Mouse (Mus musculus) CH12.LX (cell line): ENCODE results near the gene Csrnp1. TPM values are rescaled to one million over a fixed set of nuclear protein-coding genes. Genes with fewer than 3 reads are reported as not detected.

ENCODE experiments used
- DNase-seq: peaks from one replicate; pipeline ENCODE4 v3.0.0-alpha.2; 2013; ENCODE audit errors: extremely low read depth
- H3K27ac ChIP-seq: 2 replicates; pipeline ENCODE4 v1.5.1; 2012; ENCODE audit warnings: low read depth, mild to moderate bottlenecking, control low read depth, moderate library complexity; ENCODE audit not compliant: insufficient read depth
- H3K27me3 ChIP-seq: replicated peaks from 2 replicates; pipeline ENCODE3; 2012; ENCODE audit warnings: inconsistent platforms
- H3K36me3 ChIP-seq, 2 experiments: replicated peaks in 1 of 2; 2 replicates each; pipeline versions ENCODE3 to v1.6.1; 2012; ENCODE audit warnings: inconsistent platforms in 1 of 2, low read length in 1 of 2, mild to moderate bottlenecking in 1 of 2, mixed read lengths in 1 of 2, moderate library complexity in 1 of 2; ENCODE audit not compliant: control insufficient read depth in 1 of 2, insufficient read depth in 1 of 2
- H3K4me1 ChIP-seq, 2 experiments: 2 replicates each; pipeline ENCODE4 v1.6.1; 2012; ENCODE audit warnings: inconsistent platforms in 1 of 2, moderate library complexity in 1 of 2; ENCODE audit not compliant: insufficient read depth in 2 of 2, control insufficient read depth in 1 of 2
- H3K4me2 ChIP-seq: 2 replicates; pipeline ENCODE4 v1.6.1; 2012; ENCODE audit warnings: low read depth, mild to moderate bottlenecking, control low read depth; ENCODE audit not compliant: poor library complexity, insufficient read depth, severe bottlenecking
- H3K4me3 ChIP-seq, 3 experiments: fragments of 150-350 bp in 1 of 3; sonication (generic) in 1 of 3; replicated peaks in 1 of 3; 2 replicates each; pipeline versions ENCODE3 to v1.5.1; 2011 to 2012; ENCODE audit warnings: low read depth in 2 of 3, low read length in 2 of 3, mild to moderate bottlenecking in 2 of 3, moderate library complexity in 2 of 3, control low read depth in 1 of 3, improper control_type of control experiment in 1 of 3, inconsistent platforms in 1 of 3, mixed read lengths in 1 of 3; ENCODE audit not compliant: poor library complexity in 1 of 3
- H3K79me2 ChIP-seq: replicated peaks from 2 replicates; pipeline ENCODE4 v1.6.1; 2012; ENCODE audit warnings: mild to moderate bottlenecking, moderate library complexity; ENCODE audit not compliant: control insufficient read depth, poor library complexity, insufficient read depth, severe bottlenecking; ENCODE audit errors: extremely low read depth
- H3K9ac ChIP-seq: 2 replicates; pipeline ENCODE4 v1.6.1; 2012; ENCODE audit warnings: low read depth, mild to moderate bottlenecking, control low read depth, moderate library complexity; ENCODE audit not compliant: insufficient read depth
- H3K9me3 ChIP-seq: replicated peaks from 2 replicates; pipeline ENCODE3; 2012; ENCODE audit warnings: low read length, inconsistent platforms, mixed read lengths
- CHD1 ChIP-seq: IDR thresholded peaks from 2 replicates; pipeline ENCODE4 v1.6.1; 2012; ENCODE audit warnings: low read depth, low read length, improper control_type of control experiment, inconsistent platforms
- CTCF ChIP-seq, 2 experiments: IDR thresholded peaks in 1 of 2; conservative IDR thresholded peaks in 1 of 2; 2 replicates each; pipeline ENCODE4 v1.5.1; 2011 to 2012; ENCODE audit warnings: low read depth in 2 of 2, low read length in 2 of 2, improper control_type of control experiment in 1 of 2, inconsistent platforms in 1 of 2, mild to moderate bottlenecking in 1 of 2, moderate library complexity in 1 of 2
- E2F4 ChIP-seq: IDR thresholded peaks from 2 replicates; pipeline ENCODE4 v1.6.1; 2011; ENCODE audit warnings: low read depth, low read length, improper control_type of control experiment; ENCODE audit not compliant: insufficient replicate concordance
- ETS1 ChIP-seq: conservative IDR thresholded peaks from 2 replicates; pipeline ENCODE4 v1.6.1; 2012; ENCODE audit warnings: low read depth, mild to moderate bottlenecking, inconsistent platforms, low read length, improper control_type of control experiment, moderate library complexity
- GABPA ChIP-seq: IDR thresholded peaks from 2 replicates; pipeline ENCODE4 v1.6.1; 2012; ENCODE audit warnings: low read depth, low read length, improper control_type of control experiment, inconsistent platforms; ENCODE audit not compliant: insufficient replicate concordance
- JUND ChIP-seq: conservative IDR thresholded peaks from 2 replicates; pipeline ENCODE4 v1.6.1; 2011; ENCODE audit warnings: low read depth, low read length, improper control_type of control experiment
- MAFK ChIP-seq: IDR thresholded peaks from 2 replicates; pipeline ENCODE4 v1.6.1; 2011; ENCODE audit warnings: low read length, improper control_type of control experiment; ENCODE audit not compliant: insufficient replicate concordance
- MAX ChIP-seq: IDR thresholded peaks from 2 replicates; pipeline ENCODE4 v1.6.1; 2011; ENCODE audit warnings: low read length, improper control_type of control experiment
- MEF2A ChIP-seq: IDR thresholded peaks from 2 replicates; pipeline ENCODE4 v1.6.1; 2014; ENCODE audit warnings: low read depth, mild to moderate bottlenecking, inconsistent platforms, low read length, improper control_type of control experiment, borderline replicate concordance
- NELFE ChIP-seq: IDR thresholded peaks from 2 replicates; pipeline ENCODE4 v1.6.1; 2011; ENCODE audit warnings: low read depth, low read length, improper control_type of control experiment
- NRF1 ChIP-seq: IDR thresholded peaks from 2 replicates; pipeline ENCODE4 v1.6.1; 2014; ENCODE audit warnings: low read depth, mild to moderate bottlenecking, inconsistent platforms, low read length, improper control_type of control experiment, moderate library complexity
- POLR2A ChIP-seq: IDR thresholded peaks from 2 replicates; pipeline ENCODE4 v1.6.1; 2011; ENCODE audit warnings: low read depth, mild to moderate bottlenecking, improper control_type of control experiment, low read length
- POLR2AphosphoS2 ChIP-seq: IDR thresholded peaks from 2 replicates; pipeline ENCODE4 v1.6.1; 2011; ENCODE audit warnings: low read depth, low read length, improper control_type of control experiment
- RAD21 ChIP-seq: IDR thresholded peaks from 2 replicates; pipeline ENCODE4 v1.6.1; 2011; ENCODE audit warnings: low read depth, mild to moderate bottlenecking, low read length, improper control_type of control experiment, moderate library complexity
- SIN3A ChIP-seq: IDR thresholded peaks from 2 replicates; pipeline ENCODE4 v1.6.1; 2012; ENCODE audit warnings: low read length, improper control_type of control experiment, inconsistent platforms
- SMC3 ChIP-seq: IDR thresholded peaks from 2 replicates; pipeline ENCODE4 v1.6.1; 2011; ENCODE audit warnings: low read depth, low read length, improper control_type of control experiment
- TBP ChIP-seq: conservative IDR thresholded peaks from 2 replicates; pipeline ENCODE4 v1.6.1; 2011; ENCODE audit warnings: low read depth, low read length, improper control_type of control experiment
- UBTF ChIP-seq: IDR thresholded peaks from 2 replicates; pipeline ENCODE4 v1.6.1; 2012; ENCODE audit warnings: low read depth, mild to moderate bottlenecking, inconsistent platforms, low read length, improper control_type of control experiment, moderate library complexity
- USF1 ChIP-seq: IDR thresholded peaks from 2 replicates; pipeline ENCODE4 v1.6.1; 2014; ENCODE audit warnings: low read depth, mild to moderate bottlenecking, inconsistent platforms, low read length, improper control_type of control experiment
- ZC3H11A ChIP-seq: IDR thresholded peaks from 2 replicates; pipeline ENCODE4 v1.6.1; 2012; ENCODE audit warnings: low read depth, mild to moderate bottlenecking, inconsistent platforms, low read length, improper control_type of control experiment
- ZKSCAN1 ChIP-seq: IDR thresholded peaks from 2 replicates; pipeline ENCODE4 v1.6.1; 2012; ENCODE audit warnings: low read depth, inconsistent platforms, low read length, improper control_type of control experiment, borderline replicate concordance
- ZNF384 ChIP-seq: IDR thresholded peaks from 2 replicates; pipeline ENCODE4 v1.6.1; 2012; ENCODE audit warnings: low read depth, low read length, improper control_type of control experiment, inconsistent platforms
- dilution Hi-C: fragments of 300-500 bp; cut with MboI; formaldehyde crosslinking; loops from 2 replicates; pipeline ENCODE4 v1.14.3; 2020; ENCODE audit warnings: low sequenced_read_pairs; ENCODE audit not compliant: extremely low pct_unique_long_range_greater_than_20kb, extremely low pct_ligation_motif_present
- in situ Hi-C: fragments of 300-500 bp; cut with MboI; formaldehyde crosslinking; loops from 3 replicates; pipeline ENCODE4 v1.14.3; 2019; ENCODE audit warnings: low sequenced_read_pairs, low pct_ligation_motif_present, low pct_unique_long_range_greater_than_20kb, mixed read lengths
- polyA plus RNA-seq: library from polyadenylated mRNA; unstranded; fragments of >175 nt; gene quantifications from 2 replicates; pipeline ENCODE4 v1.2.1, GENCODE M21; 2012; ENCODE audit warnings: low read depth; ENCODE audit not compliant: insufficient read length
- total RNA-seq, 2 experiments: library from RNA; depleted of rRNA; stranded (reverse); fragments of 300-350 nt in 1 of 2; fragments of >200 nt in 1 of 2; gene quantifications; 2 replicates each; pipeline ENCODE4 v1.2.3; 2012 to 2014

The Csrnp1 gene
- total and polyA plus RNA-seq, 3 experiments = 7.8 to 15.5 (median 8.6) TPM

DNA sequence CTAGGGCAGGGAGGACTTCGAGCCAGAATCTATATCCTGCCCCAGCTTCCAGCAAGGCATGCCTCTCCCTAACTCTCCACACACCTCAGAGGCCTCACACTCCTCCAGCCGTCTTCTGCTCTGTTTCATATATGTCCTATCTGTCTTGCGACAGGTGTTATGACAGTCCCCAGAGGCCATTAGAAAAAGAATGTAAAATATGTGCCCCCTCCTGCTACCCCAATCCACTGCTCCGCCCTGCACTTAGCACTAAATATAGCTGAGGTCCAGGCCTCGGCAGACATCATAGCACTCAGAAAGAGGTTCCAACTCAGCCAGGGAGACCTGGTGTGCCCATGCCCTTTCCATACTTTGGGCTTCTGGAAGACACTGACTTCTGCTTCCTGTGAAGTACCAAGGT lies 36.7 kb upstream of the Csrnp1 start:
- peaks cover 64% of the 10 kb centered on the region for H3K27me3 ChIP-seq

DNA sequence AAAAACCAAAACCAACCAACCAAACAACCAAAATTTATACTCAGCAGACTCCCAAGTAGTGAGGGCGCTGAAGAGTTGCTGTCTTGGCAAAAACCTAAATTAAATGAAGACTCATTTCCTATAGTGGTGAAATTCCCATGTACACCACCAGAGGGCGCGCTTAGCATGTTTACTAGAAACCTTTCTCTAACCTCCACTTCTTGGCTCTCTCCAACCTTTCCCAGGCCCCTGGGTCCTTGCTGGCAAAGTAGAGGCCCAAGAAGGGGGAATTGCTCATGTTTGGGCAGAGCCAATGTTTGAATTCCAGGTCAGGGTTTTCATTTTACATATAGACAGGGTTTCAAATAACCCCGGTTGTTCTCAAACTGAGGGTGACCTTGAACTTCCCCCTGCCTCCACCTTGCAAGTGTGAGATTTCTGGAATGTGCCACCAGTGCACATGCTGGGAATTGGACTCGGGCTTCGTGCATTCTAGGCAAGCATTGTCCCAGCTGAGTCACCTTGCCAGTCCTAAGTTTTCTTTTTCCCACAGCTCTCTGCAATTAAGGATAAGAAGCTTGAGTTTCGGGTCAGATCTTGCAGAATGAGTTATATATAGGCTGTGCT lies 35.9 kb upstream of the Csrnp1 start:
- Histone ChIP-seq H3K27ac (no peak overlapping the region), H3K79me2 (no peaks in the 10 kb centered on the region), H3K36me3 (no peaks in the 10 kb centered on the region), H3K4me2 (no peak overlapping the region), H3K9ac (no peak overlapping the region), H3K4me3 (no peak overlapping the region), H3K27me3 (peaks cover 67% of the 10 kb centered on the region), H3K4me1 (peaks cover 13 to 40% of the 10 kb centered on the region in 2 experiments)
- dilution Hi-C loops = no loop called here
- DNase-seq = peak; percentile 71
- TF ChIP-seq ZC3H11A = 0 out of 2 replicates have a peak, but pooled peaks have one; percentile 2
- peak; percentile 73 for TF ChIP-seq SMC3
- TF ChIP-seq MAFK = peak; percentile 61; the same call in 1 of the 2 replicates
- TF ChIP-seq POLR2A = no peak
- no peak for TF ChIP-seq JUND
- TF ChIP-seq RAD21 = peak; percentile 72
- peak; percentile 83 to 90 for TF ChIP-seq CTCF (conservative IDR thresholded peaks at IDR 0.05 in 1 of 2, IDR thresholded peaks at IDR 0.05 in 1 of 2; ENCODE audit: low read depth in 2 of 2, low read length in 2 of 2)
- TF ChIP-seq, all 38 proteins: peak for 5
- no peaks in the 10 kb centered on the region for H3K9me3 ChIP-seq
- in situ Hi-C loops = no loop called here

More for the DNA sequence above, 36.7 kb upstream of the Csrnp1 start:
- no peak overlapping the region for H3K9ac ChIP-seq
- no peak overlapping the region for H3K27ac ChIP-seq
- no peak for TF ChIP-seq JUND
- TF ChIP-seq POLR2AphosphoS2 = no peak
- TF ChIP-seq MAX = no peak
- TF ChIP-seq TBP = no peak
- no peak for TF ChIP-seq ETS1
- TF ChIP-seq USF1 = no peak
- TF ChIP-seq CTCF (conservative IDR thresholded peaks at IDR 0.05 in 1 of 2, IDR thresholded peaks at IDR 0.05 in 1 of 2; ENCODE audit: low read depth in 2 of 2, low read length in 2 of 2) = no peak
- TF ChIP-seq SIN3A = no peak
- H3K79me2 ChIP-seq = no peaks in the 10 kb centered on the region
- dilution Hi-C loops (no loop called here), in situ Hi-C loops (no loop called here)
- H3K9me3 ChIP-seq = no peaks in the 10 kb centered on the region
- no peak overlapping the region for H3K4me2 ChIP-seq
- peaks cover 13 to 40% of the 10 kb centered on the region in 2 experiments for H3K4me1 ChIP-seq
- DNase-seq = no peak
- no peak overlapping the region for H3K4me3 ChIP-seq
- H3K36me3 ChIP-seq = no peaks in the 10 kb centered on the region

- dilution Hi-C loops = no loop called here
- TF ChIP-seq NRF1 (no peak), CHD1 (no peak), ZC3H11A (no peak), ETS1 (no peak), E2F4 (no peak), NELFE (no peak), USF1 (no peak), ZNF384 (no peak), RAD21 (no peak), MAX (no peak), UBTF (no peak), POLR2AphosphoS2 (no peak), CTCF (conservative IDR thresholded peaks at IDR 0.05 in 1 of 2, IDR thresholded peaks at IDR 0.05 in 1 of 2; ENCODE audit: low read depth in 2 of 2, low read length in 2 of 2) (no peak), MEF2A (no peak), GABPA (no peak), ZKSCAN1 (no peak)
- TF ChIP-seq, all 38 proteins: peak for 0
- no peak overlapping the region for H3K9ac ChIP-seq
- no peak for DNase-seq
- no peaks in the 10 kb centered on the region for H3K36me3 ChIP-seq
- peaks cover 84% of the 10 kb centered on the region for H3K27me3 ChIP-seq
- no peak overlapping the region for H3K27ac ChIP-seq
- peaks cover 2 to 26% of the 10 kb centered on the region in 2 experiments; a peak in 2 of 4 replicates for H3K4me1 ChIP-seq
- in situ Hi-C loops = loop anchor here (5.0 kb wide), 1 partner anchor 50 kb away; no protein-coding TSS in a partner anchor
- H3K4me2 ChIP-seq = no peak overlapping the region
- no peaks in the 10 kb centered on the region for H3K9me3 ChIP-seq
- no peak overlapping the region for H3K4me3 ChIP-seq
- H3K79me2 ChIP-seq = no peaks in the 10 kb centered on the region
Observed at GRCm38 (mm10) chr9:120016956-120017355, 32.5 kb upstream of the Csrnp1 start.
